Mouse (Mus musculus) heart, embryonic 15.5 days (tissue): ENCODE measurements around the gene Vps52. TPM values are rescaled to one million over a fixed set of nuclear protein-coding genes. Genes with fewer than 3 reads are reported as not detected.

Experiments used
- ATAC-seq: fragments of 200-750 bp; cut with Nextera tagmentation; replicated peaks from 2 replicates; pipeline ENCODE4 v1.8.0; 2017; ENCODE audit warnings: low read depth, moderate TSS enrichment; ENCODE audit not compliant: insufficient number of reproducible peaks, insufficient read depth, low FRiP score
- H3K27ac ChIP-seq: fragments of 300-500 bp; sonication (generic); 2 replicates; pipeline ENCODE4 v1.5.1; 2015; ENCODE audit warnings: mild to moderate bottlenecking, inconsistent platforms
- H3K27me3 ChIP-seq: fragments of 300-500 bp; sonication (generic); 2 replicates; pipeline ENCODE4 v1.6.1; 2015; ENCODE audit warnings: inconsistent platforms
- H3K36me3 ChIP-seq: fragments of 300-500 bp; sonication (generic); 2 replicates; pipeline ENCODE4 v1.6.1; 2015; ENCODE audit warnings: mild to moderate bottlenecking, inconsistent platforms
- H3K4me1 ChIP-seq: fragments of 300-500 bp; sonication (generic); replicated peaks from 2 replicates; pipeline ENCODE4 v1.6.1; 2015; ENCODE audit warnings: inconsistent platforms
- H3K4me2 ChIP-seq: fragments of 300-500 bp; sonication (generic); 2 replicates; pipeline ENCODE4 v1.6.1; 2015; ENCODE audit warnings: inconsistent platforms, mild to moderate bottlenecking, moderate library complexity
- H3K4me3 ChIP-seq: fragments of 300-500 bp; sonication (generic); 2 replicates; pipeline ENCODE4 v1.5.1; 2015; ENCODE audit warnings: mild to moderate bottlenecking, inconsistent platforms
- H3K9ac ChIP-seq: fragments of 300-500 bp; sonication (generic); 2 replicates; pipeline ENCODE4 v1.6.1; 2015; ENCODE audit warnings: mild to moderate bottlenecking, inconsistent platforms
- H3K9me3 ChIP-seq: fragments of 300-500 bp; sonication (generic); replicated peaks from 2 replicates; pipeline ENCODE4 v1.6.1; 2016; ENCODE audit warnings: inconsistent platforms
- WGBS: fragments of 180-500 bp; shearing (Covaris S2); methylation state at CpG from one replicate; pipeline ENCODE4 v1.1.7; 2015; ENCODE audit warnings: mixed read lengths; 5-methylcytosine and 5-hydroxymethylcytosine counted together
- polyA plus RNA-seq: library from polyadenylated mRNA; unstranded; fragments of >200 nt; fragmentation: Nextera tagmentation; extraction: Ambion mirVana; gene quantifications from 2 replicates; pipeline ENCODE4 v1.2.1, GENCODE M21; 2015

The Vps52 gene
- polyA plus RNA-seq, 1 experiment from 2014 or later, result 35.5 TPM

DNA sequence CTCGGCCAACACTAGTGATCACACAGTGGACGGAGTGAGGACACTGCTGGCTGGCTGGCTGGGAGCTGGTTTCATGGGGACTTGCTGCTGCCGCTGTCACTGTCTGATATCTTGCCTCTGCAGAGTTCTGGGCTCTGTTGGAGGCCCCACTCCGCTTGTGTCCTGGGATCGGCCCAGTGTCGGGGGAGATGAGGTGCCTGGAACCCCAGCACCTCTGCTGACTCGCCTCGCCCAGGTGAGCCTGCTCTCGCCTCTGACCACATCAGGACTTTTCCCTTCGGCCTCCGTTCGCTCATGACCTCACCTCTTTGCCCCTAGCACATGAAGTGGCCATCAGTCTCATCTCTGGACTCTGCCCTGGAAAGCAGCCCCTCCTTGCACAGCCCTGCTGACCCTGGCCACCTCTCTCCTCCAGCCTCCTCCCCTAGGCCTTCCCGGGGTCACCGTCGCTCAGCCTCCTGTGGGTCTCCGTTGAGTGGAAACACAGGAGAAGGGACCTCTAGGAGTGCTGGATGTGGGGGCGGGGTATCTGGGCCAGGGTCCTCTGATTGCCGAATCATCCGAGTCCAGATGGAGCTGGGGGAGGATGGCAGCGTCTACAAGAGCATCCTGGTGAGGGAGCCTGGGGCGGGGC lies 20.1 kb upstream of the Vps52 start:
- Histone ChIP-seq H3K4me2 (no peak overlapping the region), H3K9ac (no peak overlapping the region), H3K36me3 (peaks cover 40% of the 10 kb centered on the region; the same call in 1 of the 2 replicates), H3K9me3 (no peaks in the 10 kb centered on the region), H3K27ac (no peak overlapping the region), H3K4me1 (peaks cover 20% of the 10 kb centered on the region), H3K4me3 (no peak overlapping the region), H3K27me3 (no peaks in the 10 kb centered on the region)
- 88% methylated on average over 21 of the region's 21 CpGs for WGBS
- ATAC-seq, result no peak

DNA sequence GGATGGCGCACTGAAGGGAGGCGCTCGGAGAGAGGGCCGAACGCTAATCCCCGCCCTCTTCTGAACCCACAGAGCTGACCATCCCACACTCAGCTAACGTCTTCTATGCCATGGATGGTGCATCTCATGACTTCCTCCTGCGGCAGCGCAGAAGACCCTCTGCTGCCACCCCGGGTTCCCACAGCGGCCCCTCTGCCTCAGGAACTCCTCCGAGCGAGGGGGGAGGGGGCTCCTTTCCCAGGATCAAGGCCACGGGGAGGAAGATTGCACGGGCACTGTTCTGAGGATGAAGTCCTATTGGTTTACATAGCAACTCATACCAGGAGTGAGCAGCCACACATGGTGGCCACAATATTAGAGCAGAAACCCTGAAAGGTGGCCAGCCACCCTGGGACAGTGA lies 18.6 kb upstream of the Vps52 start:
- peaks cover 18% of the 10 kb centered on the region for H3K4me1 ChIP-seq
- no peak overlapping the region for H3K4me3 ChIP-seq
- no peak overlapping the region for H3K27ac ChIP-seq
- no peaks in the 10 kb centered on the region for H3K9me3 ChIP-seq
- peaks cover 39% of the 10 kb centered on the region; the same call in 1 of the 2 replicates for H3K36me3 ChIP-seq
- H3K27me3 ChIP-seq, result no peaks in the 10 kb centered on the region
- no peak for ATAC-seq
- 81% methylated on average over 15 of the region's 15 CpGs for WGBS
- H3K9ac ChIP-seq, result no peak overlapping the region
- H3K4me2 ChIP-seq, result no peak overlapping the region

DNA sequence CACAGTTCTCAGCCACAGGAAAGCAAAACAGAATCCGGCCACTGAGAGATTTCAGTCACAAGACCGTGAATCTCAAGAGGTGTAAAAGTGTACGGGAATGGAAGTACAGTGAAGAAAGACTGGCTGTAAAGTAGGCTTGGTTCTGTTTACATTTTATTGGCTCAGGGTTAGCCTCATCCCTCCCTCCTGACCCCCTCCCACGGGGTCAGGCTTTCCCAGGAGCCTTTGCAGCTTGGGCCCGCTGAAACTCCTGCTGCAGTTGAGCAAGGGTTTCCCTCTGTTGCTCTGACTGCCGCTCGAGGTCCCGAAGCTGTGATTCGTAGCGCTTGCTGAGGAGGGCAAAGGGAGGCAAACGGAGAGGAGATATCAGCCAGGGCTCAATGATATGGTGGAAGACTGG lies 16.8 kb upstream of the Vps52 start:
- H3K4me1 ChIP-seq, result peaks cover 18% of the 10 kb centered on the region
- H3K9me3 ChIP-seq, result no peaks in the 10 kb centered on the region
- H3K4me2 ChIP-seq, result peak overlapping the region; percentile 82; the same call in 1 of the 2 replicates
- ATAC-seq, result no peak
- peaks cover 23% of the 10 kb centered on the region; the same call in 1 of the 2 replicates for H3K36me3 ChIP-seq
- H3K27ac ChIP-seq, result no peak overlapping the region
- peak overlapping the region; percentile 91 for H3K4me3 ChIP-seq
- H3K9ac ChIP-seq, result no peak overlapping the region
- no peaks in the 10 kb centered on the region for H3K27me3 ChIP-seq
- 75% methylated on average over 11 of the region's 11 CpGs for WGBS

DNA sequence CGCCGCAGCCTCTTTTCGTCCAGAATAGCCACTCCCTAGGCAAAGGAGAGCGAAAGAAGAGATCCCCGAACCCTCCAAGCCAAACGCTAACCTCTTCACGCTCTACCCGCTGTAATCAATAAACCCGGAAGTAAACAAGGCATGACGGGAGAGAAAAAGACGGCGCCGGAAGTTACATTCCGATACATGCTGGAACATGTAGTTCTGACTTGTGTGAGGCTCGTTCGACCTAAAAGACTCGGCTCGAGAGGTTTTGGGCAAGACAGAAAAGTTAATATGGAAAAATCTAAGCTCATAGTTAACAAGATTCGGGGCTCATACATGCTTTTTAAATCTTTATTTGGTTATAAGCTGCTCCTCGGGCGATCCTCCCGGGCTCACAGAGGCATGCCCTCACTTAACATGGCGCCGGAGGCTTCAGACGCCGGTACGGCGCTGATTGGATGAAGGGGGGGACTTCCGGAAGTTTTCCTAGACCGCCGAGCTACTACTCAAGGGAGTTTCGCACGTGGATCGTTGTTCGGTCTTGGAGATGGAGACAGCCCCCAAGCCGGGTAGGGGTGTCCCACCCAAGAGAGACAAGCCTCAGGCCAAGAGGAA lies 15.3 kb upstream of the Vps52 start, which contains the start of the genes Pfdn6 and Wdr46:
Pfdn6 (minus strand) TSS at position 138 of the 600 bp plus-strand sequence.
Wdr46 (plus strand) TSS at position 455 of the 600 bp plus-strand sequence.
- Histone ChIP-seq H3K4me3 (peak within 1 kb of the TSS; percentile 91), H3K9me3 (no peaks in the 10 kb centered on the region), H3K36me3 (peaks cover 26% of the 10 kb centered on the region; the same call in 1 of the 2 replicates), H3K27me3 (no peaks in the 10 kb centered on the region), H3K4me1 (peaks cover 18% of the 10 kb centered on the region), H3K27ac (peak within 1 kb of the TSS; percentile 62; the same call in 1 of the 2 replicates), H3K9ac (peak within 1 kb of the TSS; percentile 80), H3K4me2 (peak within 1 kb of the TSS; percentile 82)
- under 1% methylated on average over 36 of the region's 36 CpGs for WGBS
- peak; percentile 85 for ATAC-seq

DNA sequence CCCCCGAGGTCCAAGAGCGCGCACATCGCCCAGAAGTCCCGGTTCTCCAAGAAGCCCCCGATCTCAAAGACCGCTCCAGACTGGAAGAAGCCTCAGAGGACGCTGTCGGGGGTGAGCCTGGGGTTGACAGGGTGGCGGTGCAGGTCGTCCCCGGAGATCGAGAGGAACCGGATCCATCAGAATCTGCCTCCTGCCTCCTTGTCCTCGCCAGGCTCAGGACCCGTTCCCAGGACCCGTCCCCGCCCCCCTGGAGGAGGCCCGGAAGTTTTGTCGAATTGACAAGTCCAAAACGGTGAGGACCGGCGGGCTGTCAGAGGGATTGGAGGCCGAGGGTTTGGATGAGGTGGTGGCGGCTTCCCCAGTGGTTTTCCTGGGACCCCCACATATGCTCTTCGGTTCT lies 14.6 kb upstream of the Vps52 start:
- Histone ChIP-seq H3K27ac (no peak overlapping the region), H3K4me3 (peak overlapping the region; percentile 91), H3K27me3 (no peaks in the 10 kb centered on the region), H3K9ac (peak overlapping the region; percentile 80), H3K9me3 (no peaks in the 10 kb centered on the region), H3K4me2 (peak overlapping the region; percentile 82), H3K36me3 (peaks cover 27% of the 10 kb centered on the region; the same call in 1 of the 2 replicates), H3K4me1 (peaks cover 18% of the 10 kb centered on the region)
- WGBS, result 2% methylated on average over 26 of the region's 26 CpGs
- ATAC-seq, result 0 out of 2 replicates have a peak, but pooled peaks have one; percentile 4

DNA sequence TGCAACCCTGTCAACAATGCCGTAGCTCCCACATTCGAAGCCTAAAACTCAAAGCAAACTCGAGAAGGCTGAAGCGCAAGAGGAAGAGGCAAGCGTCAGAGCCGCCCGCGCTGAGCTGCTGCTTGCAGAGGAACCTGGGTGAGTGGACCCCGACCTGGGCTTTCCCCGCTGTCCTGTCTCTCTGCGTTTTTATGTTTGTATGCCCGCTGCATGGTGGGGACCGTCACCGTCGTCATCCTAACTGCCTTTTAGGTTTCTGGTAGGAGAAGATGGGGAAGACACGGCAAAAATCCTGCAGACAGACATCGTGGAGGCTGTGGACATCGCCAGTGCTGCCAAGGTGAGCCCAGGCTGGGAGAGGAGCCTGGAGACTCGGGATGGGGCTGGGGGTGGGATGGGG lies 14.2 kb upstream of the Vps52 start:
- 51% methylated on average over 19 of the region's 19 CpGs for WGBS
- peak overlapping the region; percentile 82 for H3K4me2 ChIP-seq
- peaks cover 18% of the 10 kb centered on the region for H3K4me1 ChIP-seq
- H3K9ac ChIP-seq, result peak overlapping the region; percentile 80
- H3K36me3 ChIP-seq, result peaks cover 30% of the 10 kb centered on the region; the same call in 1 of the 2 replicates
- H3K4me3 ChIP-seq, result peak overlapping the region; percentile 91
- no peaks in the 10 kb centered on the region for H3K27me3 ChIP-seq
- H3K9me3 ChIP-seq, result no peaks in the 10 kb centered on the region
- ATAC-seq, result no peak
- no peak overlapping the region for H3K27ac ChIP-seq

DNA sequence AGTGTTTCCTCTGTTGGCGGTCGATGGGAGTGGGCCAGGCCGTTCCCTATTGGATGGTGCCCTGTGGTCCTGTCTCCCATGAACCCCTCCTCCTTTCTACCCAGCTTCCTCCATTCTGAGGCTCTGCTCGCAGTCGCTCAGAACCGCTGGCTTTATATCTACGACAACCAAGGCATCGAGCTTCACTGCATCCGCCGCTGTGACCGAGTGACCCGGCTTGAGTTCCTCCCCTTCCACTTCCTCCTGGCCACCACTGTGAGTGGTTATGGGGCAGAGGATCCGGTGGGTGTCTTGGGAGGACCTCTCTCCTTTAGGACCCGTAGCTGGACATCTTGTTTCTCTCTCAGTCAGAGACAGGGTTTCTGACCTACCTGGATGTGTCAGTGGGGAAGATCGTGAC lies 12.2 kb upstream of the Vps52 start:
- no peaks in the 10 kb centered on the region for H3K27me3 ChIP-seq
- H3K4me1 ChIP-seq, result peaks cover 18% of the 10 kb centered on the region
- no peaks in the 10 kb centered on the region for H3K9me3 ChIP-seq
- H3K9ac ChIP-seq, result no peak overlapping the region
- no peak overlapping the region for H3K4me3 ChIP-seq
- 92% methylated on average over 15 of the region's 15 CpGs for WGBS
- H3K4me2 ChIP-seq, result no peak overlapping the region
- ATAC-seq, result no peak
- H3K36me3 ChIP-seq, result peaks cover 20% of the 10 kb centered on the region; the same call in 1 of the 2 replicates
- H3K27ac ChIP-seq, result no peak overlapping the region

DNA sequence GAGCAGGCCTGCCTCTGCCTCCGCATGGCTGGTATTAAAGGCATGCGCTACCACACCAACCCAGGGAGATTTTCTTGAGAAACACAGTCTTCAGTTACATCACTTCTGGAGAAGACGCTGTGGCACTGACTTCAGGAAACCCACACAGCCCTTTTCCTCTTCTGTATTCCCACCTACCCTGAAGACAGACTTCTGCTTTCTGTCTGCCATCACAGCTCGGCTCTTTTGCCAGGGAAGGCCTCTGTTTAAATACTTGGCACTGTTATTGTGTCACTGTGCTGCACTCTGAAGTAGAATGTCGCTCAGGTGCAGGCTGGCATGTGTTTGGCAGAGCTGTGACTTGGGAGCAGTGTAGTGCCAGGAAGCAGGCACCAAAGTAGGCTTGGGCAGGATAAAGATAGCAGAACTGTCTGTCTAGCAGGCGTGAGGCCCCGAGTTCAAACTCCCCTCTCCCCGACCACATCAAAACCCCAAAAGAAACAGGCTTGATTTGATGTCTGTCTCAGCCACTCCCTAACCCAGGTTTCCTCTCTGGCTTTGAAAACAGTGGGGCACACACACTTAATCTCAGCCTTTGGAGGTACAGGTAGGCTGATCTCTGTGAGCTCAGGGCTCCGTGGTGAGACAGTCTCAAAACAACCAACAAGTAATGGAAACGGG lies 8.1 kb upstream of the Vps52 start:
- ATAC-seq, result no peak
- Histone ChIP-seq H3K9ac (no peak overlapping the region), H3K9me3 (no peaks in the 10 kb centered on the region), H3K27me3 (no peaks in the 10 kb centered on the region), H3K36me3 (peaks cover 30% of the 10 kb centered on the region), H3K27ac (no peak overlapping the region), H3K4me3 (no peak overlapping the region), H3K4me1 (peaks cover 31% of the 10 kb centered on the region), H3K4me2 (no peak overlapping the region)
- 78% methylated on average over 10 of the region's 10 CpGs for WGBS

DNA sequence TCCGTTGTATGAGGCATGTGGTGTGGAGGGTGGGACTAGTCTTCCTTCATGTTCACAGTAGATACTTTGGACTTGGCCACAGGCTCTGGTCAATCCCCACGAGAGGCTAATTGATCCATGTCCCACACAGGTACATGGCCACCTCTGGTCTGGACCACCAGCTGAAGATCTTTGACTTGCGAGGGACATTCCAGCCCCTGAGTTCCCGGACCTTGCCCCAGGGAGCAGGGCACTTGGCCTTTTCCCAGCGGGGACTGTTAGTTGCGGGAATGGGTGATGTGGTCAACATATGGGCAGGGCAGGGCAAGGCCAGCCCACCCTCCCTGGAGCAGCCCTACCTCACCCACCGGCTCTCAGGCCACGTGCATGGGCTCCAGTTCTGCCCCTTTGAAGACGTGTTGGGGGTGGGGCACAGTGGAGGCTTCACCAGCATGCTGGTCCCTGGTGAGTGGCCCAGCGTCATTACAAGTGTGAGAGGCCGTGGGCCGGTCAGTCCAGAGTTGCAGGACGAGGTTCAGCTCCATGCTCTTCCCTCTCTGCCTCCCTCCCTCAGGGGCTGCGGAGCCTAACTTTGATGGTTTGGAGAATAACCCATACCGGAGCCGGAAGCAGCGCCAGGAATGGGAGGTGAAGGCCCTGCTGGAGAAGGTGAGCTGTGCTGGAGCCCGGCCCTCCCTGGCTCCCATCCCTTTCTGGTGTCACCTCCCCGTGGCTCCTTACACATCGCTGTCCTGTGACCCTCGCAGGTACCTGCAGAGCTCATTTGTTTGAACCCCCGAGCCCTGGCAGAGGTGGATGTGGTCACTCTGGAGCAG lies 7.3 kb upstream of the Vps52 start:
- no peak for ATAC-seq
- Histone ChIP-seq H3K9me3 (no peaks in the 10 kb centered on the region), H3K4me1 (peaks cover 38% of the 10 kb centered on the region), H3K9ac (no peak overlapping the region), H3K27me3 (no peaks in the 10 kb centered on the region), H3K4me3 (no peak overlapping the region), H3K36me3 (peaks cover 38% of the 10 kb centered on the region), H3K4me2 (no peak overlapping the region), H3K27ac (no peak overlapping the region)
- 87% methylated on average over 22 of the region's 22 CpGs for WGBS

DNA sequence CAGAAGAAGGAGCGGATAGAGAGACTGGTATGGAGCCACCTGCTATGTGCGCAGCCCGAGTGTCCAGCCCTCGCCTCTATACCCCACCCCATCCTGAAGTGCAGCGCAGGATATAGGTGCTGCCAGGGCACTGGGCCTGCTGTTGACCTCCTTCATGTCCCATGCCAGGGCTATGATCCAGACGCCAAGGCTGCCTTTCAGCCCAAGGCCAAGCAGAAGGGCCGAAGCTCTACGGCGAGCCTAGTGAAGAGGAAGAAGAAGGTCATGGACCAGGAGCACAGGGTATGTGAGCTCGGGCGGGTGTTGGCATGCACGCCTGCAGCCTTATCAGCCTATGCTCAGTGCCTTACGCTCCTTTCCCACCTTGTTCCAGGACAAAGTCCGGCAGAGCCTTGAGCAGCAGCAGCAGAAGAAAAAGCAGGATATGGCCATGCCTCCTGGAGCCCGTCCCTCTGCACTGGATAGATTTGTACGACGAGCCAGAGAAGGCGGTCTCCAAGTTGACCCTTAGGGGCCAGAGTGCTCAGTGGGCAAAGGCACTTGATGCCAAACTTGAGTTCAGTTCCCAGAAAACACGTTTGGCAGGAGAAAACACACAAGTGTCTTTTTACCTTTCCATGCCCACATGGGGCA lies 6.6 kb upstream of the Vps52 start:
- Histone ChIP-seq H3K27ac (no peak overlapping the region), H3K4me1 (peaks cover 45% of the 10 kb centered on the region), H3K4me3 (no peak overlapping the region), H3K9ac (no peak overlapping the region), H3K36me3 (peaks cover 42% of the 10 kb centered on the region), H3K9me3 (no peaks in the 10 kb centered on the region), H3K4me2 (no peak overlapping the region), H3K27me3 (no peaks in the 10 kb centered on the region)
- 88% methylated on average over 19 of the region's 19 CpGs for WGBS
- ATAC-seq, result no peak
